Mouse (Mus musculus) brown adipose tissue, adult 24 weeks (tissue): ENCODE data around the gene Cask. TPM values are rescaled to one million over a fixed set of nuclear protein-coding genes. Genes with fewer than 3 reads are reported as not detected.

ENCODE experiments used
- H3K27ac ChIP-seq: fragments of 200-500 bp; replicated peaks from 2 replicates; pipeline ENCODE4 v1.5.1; 2012; ENCODE audit warnings: low read depth, mild to moderate bottlenecking, low read length
- H3K4me1 ChIP-seq: fragments of 200-500 bp; 2 replicates; pipeline ENCODE4 v1.6.1; 2012; ENCODE audit warnings: low read length, mixed read lengths; ENCODE audit not compliant: control insufficient read depth, insufficient read depth, insufficient read length
- H3K4me3 ChIP-seq: fragments of 200-500 bp; 2 replicates; pipeline ENCODE4 v1.5.1; 2012; ENCODE audit warnings: low read depth, mild to moderate bottlenecking, low read length, moderate library complexity; ENCODE audit not compliant: insufficient read depth
- polyA plus RNA-seq: library from polyadenylated mRNA; stranded (reverse); fragments of >200 nt; gene quantifications from 2 replicates; pipeline ENCODE4 v1.2.4, GENCODE M21; 2012; ENCODE audit not compliant: missing spikeins, insufficient read depth, insufficient read length

Gene Cask
- polyA plus RNA-seq, 1 experiment = 23.0 TPM

GRCm38 (mm10) chrX:13622654-13623053 is 228.5 kb downstream of the Cask start:
- H3K4me3 ChIP-seq = no peak overlapping the region
- peaks cover 4% of the 10 kb centered on the region for H3K4me1 ChIP-seq
- H3K27ac ChIP-seq = peak overlapping the region; percentile 74

- Histone ChIP-seq H3K27ac (peak overlapping the region; percentile 93), H3K4me3 (no peak overlapping the region), H3K4me1 (peaks cover 8% of the 10 kb centered on the region)
Measured at GRCm38 (mm10) chrX:13621473-13621872, 229.7 kb downstream of the Cask start.

GRCm38 (mm10) chrX:13618476-13618875 is 232.7 kb downstream of the Cask start:
- Histone ChIP-seq H3K4me1 (peaks cover 8% of the 10 kb centered on the region), H3K27ac (peak overlapping the region; percentile 85), H3K4me3 (no peak overlapping the region)

- no peak overlapping the region for H3K4me3 ChIP-seq
- H3K27ac ChIP-seq = peak overlapping the region; percentile 95
Measured at GRCm38 (mm10) chrX:13617294-13617693, 233.9 kb downstream of the Cask start.

GRCm38 (mm10) chrX:13616726-13617125 is 234.4 kb downstream of the Cask start:
- peak overlapping the region; percentile 95 for H3K27ac ChIP-seq
- H3K4me3 ChIP-seq = no peak overlapping the region
- H3K4me1 ChIP-seq = peaks cover 8% of the 10 kb centered on the region

More at GRCm38 (mm10) chrX:13617294-13617693, 233.9 kb downstream of the Cask start:
- peaks cover 8% of the 10 kb centered on the region for H3K4me1 ChIP-seq

GRCm38 (mm10) chrX:13612115-13612514 is 239.1 kb downstream of the Cask start:
- no peak overlapping the region for H3K4me3 ChIP-seq
- no peak overlapping the region for H3K27ac ChIP-seq
- no peaks in the 10 kb centered on the region; the same call in 1 of the 2 replicates for H3K4me1 ChIP-seq

GRCm38 (mm10) chrX:13611114-13611513 is 240.1 kb downstream of the Cask start:
- no peak overlapping the region for H3K27ac ChIP-seq
- H3K4me1 ChIP-seq = no peaks in the 10 kb centered on the region
- H3K4me3 ChIP-seq = no peak overlapping the region

GRCm38 (mm10) chrX:13607752-13608151 is 243.4 kb downstream of the Cask start:
- Histone ChIP-seq H3K4me1 (no peaks in the 10 kb centered on the region), H3K27ac (no peak overlapping the region), H3K4me3 (no peak overlapping the region)

- no peak overlapping the region for H3K4me3 ChIP-seq
- H3K27ac ChIP-seq = no peak overlapping the region
- H3K4me1 ChIP-seq = no peaks in the 10 kb centered on the region
Measured at GRCm38 (mm10) chrX:13606741-13607140, 244.4 kb downstream of the Cask start.

- no peaks in the 10 kb centered on the region for H3K4me1 ChIP-seq
- H3K27ac ChIP-seq = peak overlapping the region; percentile 83
- H3K4me3 ChIP-seq = no peak overlapping the region
Measured at GRCm38 (mm10) chrX:13599966-13600365, 251.2 kb downstream of the Cask start.

GRCm38 (mm10) chrX:13599373-13599772 is 251.8 kb downstream of the Cask start:
- Histone ChIP-seq H3K27ac (peak overlapping the region; percentile 88), H3K4me3 (no peak overlapping the region), H3K4me1 (no peaks in the 10 kb centered on the region)

- H3K4me3 ChIP-seq = no peak overlapping the region
- peaks cover 7% of the 10 kb centered on the region; the same call in 1 of the 2 replicates for H3K4me1 ChIP-seq
- H3K27ac ChIP-seq = no peak overlapping the region
Measured at GRCm38 (mm10) chrX:13577647-13578046, 273.5 kb downstream of the Cask start.

GRCm38 (mm10) chrX:13576606-13577005 is 274.6 kb downstream of the Cask start:
- Histone ChIP-seq H3K4me3 (no peak overlapping the region), H3K27ac (no peak overlapping the region), H3K4me1 (peaks cover 7% of the 10 kb centered on the region; the same call in 1 of the 2 replicates)

GRCm38 (mm10) chrX:13574872-13575271 is 276.3 kb downstream of the Cask start:
- Histone ChIP-seq H3K4me1 (peaks cover 7% of the 10 kb centered on the region; the same call in 1 of the 2 replicates), H3K27ac (peak overlapping the region; percentile 77), H3K4me3 (no peak overlapping the region)

- Histone ChIP-seq H3K4me1 (peaks cover 7% of the 10 kb centered on the region; the same call in 1 of the 2 replicates), H3K27ac (peak overlapping the region; percentile 77), H3K4me3 (no peak overlapping the region)
Measured at GRCm38 (mm10) chrX:13574298-13574697, 276.9 kb downstream of the Cask start.

GRCm38 (mm10) chrX:13554504-13554903 is 296.7 kb downstream of the Cask start:
- Histone ChIP-seq H3K4me3 (no peak overlapping the region), H3K27ac (0 out of 2 replicates have a peak overlapping the region, but pooled peaks have one; percentile 21), H3K4me1 (no peaks in the 10 kb centered on the region)
